Mouse (Mus musculus): ENCODE data around the gene Lclat1.

- TF ChIP-seq POLR2A (IDR thresholded peaks at IDR 0.05; ENCODE audit: control insufficient read depth in 1 of 2, insufficient read depth in 1 of 2, low read depth in 1 of 2, low read length in 2 of 2, poor library complexity in 1 of 2) (no peak), CTCF (IDR thresholded peaks at IDR 0.05 in 2 of 3, conservative IDR thresholded peaks at IDR 0.05 in 1 of 3; ENCODE audit: control insufficient read depth in 1 of 3, insufficient read depth in 1 of 3, low read depth in 2 of 3, low read length in 3 of 3, poor library complexity in 1 of 3, severe bottlenecking in 1 of 3) (no peak), TCF12 (IDR thresholded peaks at IDR 0.05; ENCODE audit: low read depth, low read length) (no peak), MYC (IDR thresholded peaks at IDR 0.05; ENCODE audit: low read depth, low read length) (no peak), MAX (IDR thresholded peaks at IDR 0.05; ENCODE audit: low read length) (no peak), MXI1 (IDR thresholded peaks at IDR 0.05; ENCODE audit: low read depth, low read length) (no peak), ZKSCAN1 (IDR thresholded peaks at IDR 0.05; ENCODE audit: low read depth, low read length) (no peak), BHLHE40 (IDR thresholded peaks at IDR 0.05; ENCODE audit: borderline replicate concordance, low read depth, low read length) (no peak), USF1 (IDR thresholded peaks at IDR 0.05; ENCODE audit: low read depth, low read length) (no peak), MAFK (IDR thresholded peaks at IDR 0.05; ENCODE audit: borderline replicate concordance, low read depth, low read length) (no peak), ZMIZ1 (IDR thresholded peaks at IDR 0.05; ENCODE audit: low read depth, low read length) (no peak), EP300 (IDR thresholded peaks at IDR 0.05; ENCODE audit: low read depth in 1 of 2, low read length in 2 of 2) (no peak), SMC3 (IDR thresholded peaks at IDR 0.05; ENCODE audit: low read depth, low read length) (no peak)
Measured at GRCm38 (mm10) chr17:73232593-73232992, 124.8 kb downstream of the Lclat1 start.

Measured in MEL (cell line).